Mouse (Mus musculus): Measurements from ENCODE around the gene Cnih3.

GRCm38 (mm10) chr1:181446591-181447114, 94.2 kb downstream of the Cnih3 start:
- TF ChIP-seq CTCF (IDR thresholded peaks at IDR 0.05) (no peak), POLR2A (IDR thresholded peaks at IDR 0.05; ENCODE audit: insufficient read depth, low read depth, low read length) (no peak)

Data from heart, adult 2 months (tissue).